Mouse (Mus musculus): ENCODE measurements around the gene B4galnt1. TPM values are rescaled to one million over a fixed set of nuclear protein-coding genes. Genes with fewer than 3 reads are reported as not detected.
A peak's percentile ranks its signal among the peaks of the same experiment; 100 is the strongest.

B4galnt1 gene
- total RNA-seq, 2 experiments from 2014 or later, result 116 to 123 TPM

- peak; percentile 77 to 84 for DNase-seq (ENCODE audit: low spot score in 2 of 2)
- H3K4me3 ChIP-seq, result peak overlapping the region; percentile 62
- peak; percentile 94 for TF ChIP-seq CTCF (conservative IDR thresholded peaks at IDR 0.05)
- H3K27ac ChIP-seq, result peak overlapping the region; percentile 89
Measured at GRCm38 (mm10) chr10:127177719-127178118, 12.7 kb downstream of the B4galnt1 start.

GRCm38 (mm10) chr10:127178286-127179027 lies 13.4 kb downstream of the B4galnt1 start:
- DNase-seq (ENCODE audit: low spot score in 2 of 2), result no peak
- Histone ChIP-seq H3K27ac (peak overlapping the region; percentile 89), H3K4me3 (peak overlapping the region; percentile 62)
- no peak for TF ChIP-seq CTCF (conservative IDR thresholded peaks at IDR 0.05)

- Histone ChIP-seq H3K4me3 (peak within 1 kb of the TSS; percentile 39), H3K27ac (peak within 1 kb of the TSS; percentile 89)
- no peak for TF ChIP-seq CTCF (conservative IDR thresholded peaks at IDR 0.05)
- peak in 1 of 2 experiments; percentile 51 for DNase-seq (ENCODE audit: low spot score in 2 of 2)
Measured at GRCm38 (mm10) chr10:127179871-127180694, 15.1 kb downstream of the B4galnt1 start, which contains the start of gene Slc26a10. Gene Slc26a10, minus strand, starts transcription at chr10:127180645.

- peak overlapping the region; percentile 89 for H3K27ac ChIP-seq
- no peak for TF ChIP-seq CTCF (conservative IDR thresholded peaks at IDR 0.05)
Measured at GRCm38 (mm10) chr10:127180695-127181047, 15.6 kb downstream of the B4galnt1 start.

GRCm38 (mm10) chr10:127181566-127181965 lies 16.5 kb downstream of the B4galnt1 start:
- Histone ChIP-seq H3K4me3 (no peak overlapping the region), H3K27ac (peak overlapping the region; percentile 89)
- DNase-seq (ENCODE audit: low spot score in 2 of 2), result no peak
- no peak for TF ChIP-seq CTCF (conservative IDR thresholded peaks at IDR 0.05)

More at GRCm38 (mm10) chr10:127180695-127181047, 15.6 kb downstream of the B4galnt1 start:
- no peak for DNase-seq (ENCODE audit: low spot score in 2 of 2)
- H3K4me3 ChIP-seq, result no peak overlapping the region

- H3K4me3 ChIP-seq, result no peak overlapping the region
- TF ChIP-seq CTCF (conservative IDR thresholded peaks at IDR 0.05), result no peak
- peak overlapping the region; percentile 39; the same call in 1 of the 2 replicates for H3K27ac ChIP-seq
- DNase-seq (ENCODE audit: low spot score in 2 of 2), result no peak
Measured at GRCm38 (mm10) chr10:127182624-127183023, 17.6 kb downstream of the B4galnt1 start.

GRCm38 (mm10) chr10:127183759-127184158 lies 18.7 kb downstream of the B4galnt1 start:
- peak overlapping the region; percentile 28; the same call in 1 of the 2 replicates for H3K27ac ChIP-seq
- no peak for TF ChIP-seq CTCF (conservative IDR thresholded peaks at IDR 0.05)
- no peak for DNase-seq (ENCODE audit: low spot score in 2 of 2)
- H3K4me3 ChIP-seq, result no peak overlapping the region

- no peak for DNase-seq (ENCODE audit: low spot score in 2 of 2)
- TF ChIP-seq CTCF (conservative IDR thresholded peaks at IDR 0.05), result no peak
- Histone ChIP-seq H3K4me3 (no peak overlapping the region), H3K27ac (peak overlapping the region; percentile 43)
Measured at GRCm38 (mm10) chr10:127185101-127185500, 20.1 kb downstream of the B4galnt1 start.

- no peak for DNase-seq (ENCODE audit: low spot score in 2 of 2)
- no peak for TF ChIP-seq CTCF (conservative IDR thresholded peaks at IDR 0.05)
- peak overlapping the region; percentile 43 for H3K27ac ChIP-seq
- no peak overlapping the region for H3K4me3 ChIP-seq
Measured at GRCm38 (mm10) chr10:127185506-127185905, 20.5 kb downstream of the B4galnt1 start.

GRCm38 (mm10) chr10:127186451-127186850 lies 21.4 kb downstream of the B4galnt1 start:
- no peak overlapping the region for H3K4me3 ChIP-seq
- peak overlapping the region; percentile 94 for H3K27ac ChIP-seq
- TF ChIP-seq CTCF (conservative IDR thresholded peaks at IDR 0.05), result peak; percentile 67
- no peak for DNase-seq (ENCODE audit: low spot score in 2 of 2)

- DNase-seq (ENCODE audit: low spot score in 2 of 2), result peak; percentile 87 to 89
- Histone ChIP-seq H3K27ac (peak overlapping the region; percentile 94), H3K4me3 (peak overlapping the region; percentile 67)
- no peak for TF ChIP-seq CTCF (conservative IDR thresholded peaks at IDR 0.05)
Measured at GRCm38 (mm10) chr10:127187371-127188078, 22.5 kb downstream of the B4galnt1 start.

- H3K27ac ChIP-seq, result peak overlapping the region; percentile 94
- no peak for TF ChIP-seq CTCF (conservative IDR thresholded peaks at IDR 0.05)
- peak overlapping the region; percentile 67 for H3K4me3 ChIP-seq
- no peak for DNase-seq (ENCODE audit: low spot score in 2 of 2)
Measured at GRCm38 (mm10) chr10:127188079-127188453, 23.0 kb downstream of the B4galnt1 start.

Data from layer of hippocampus, adult 2 months (tissue).